Mouse (Mus musculus): ENCODE measurements around the gene Elavl4. TPM values are rescaled to one million over a fixed set of nuclear protein-coding genes. Genes with fewer than 3 reads are reported as not detected.
A peak's percentile ranks its signal among the peaks of the same experiment; 100 is the strongest.

Gene Elavl4
- polyA plus RNA-seq, 1 experiment from 2014 or later: 325 TPM

- WGBS: 85% methylated on average over 11 of the region's 11 CpGs
- Histone ChIP-seq H3K4me1 (replicated peaks; ENCODE audit: control insufficient read depth, insufficient read depth, low read length) (no peaks in the 10 kb centered on the region), H3K36me3 (ENCODE audit: control insufficient read depth, insufficient read depth, low read length) (no peaks in the 10 kb centered on the region), H3K9ac (ENCODE audit: low read depth, low read length) (no peak overlapping the region), H3K4me3 (ENCODE audit: low read depth, low read length) (no peak overlapping the region), H3K27me3 (ENCODE audit: control insufficient read depth, insufficient read depth, low read length) (no peaks in the 10 kb centered on the region), H3K9me3 (ENCODE audit: control insufficient read depth, low read length) (no peaks in the 10 kb centered on the region), H3K27ac (ENCODE audit: low read depth, low read length) (no peak overlapping the region), H3K4me2 (replicated peaks; ENCODE audit: low read depth, low read length) (no peak overlapping the region)
- DNase-seq (ENCODE audit: low spot score): no peak
- no peak for ATAC-seq (ENCODE audit: low FRiP score)
Measured at GRCm38 (mm10) chr4:110306559-110306958, 45.1 kb downstream of the Elavl4 start.

DNA sequence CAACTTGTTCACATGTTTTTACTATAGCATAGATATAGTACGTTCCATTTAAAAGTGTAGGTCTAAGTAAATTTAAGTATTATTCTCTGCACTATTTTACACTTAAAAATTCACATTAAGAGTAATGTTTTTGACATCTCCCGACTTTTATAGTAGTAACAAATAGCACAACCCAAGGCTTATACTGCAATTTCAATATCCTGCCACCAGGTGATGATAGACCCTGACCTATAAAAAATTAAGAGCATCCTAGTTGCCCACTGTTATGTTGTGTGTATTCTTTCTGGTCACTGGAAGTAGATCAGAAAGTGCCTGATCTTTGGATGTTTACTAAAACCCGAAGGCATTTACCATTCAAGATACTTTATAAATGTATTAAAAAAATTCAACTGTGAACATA lies 55.9 kb downstream of the Elavl4 start:
- Histone ChIP-seq H3K4me3 (ENCODE audit: low read depth, low read length) (no peak overlapping the region), H3K4me2 (replicated peaks; ENCODE audit: low read depth, low read length) (no peak overlapping the region), H3K9me3 (ENCODE audit: control insufficient read depth, low read length) (no peaks in the 10 kb centered on the region), H3K27me3 (ENCODE audit: control insufficient read depth, insufficient read depth, low read length) (no peaks in the 10 kb centered on the region), H3K4me1 (replicated peaks; ENCODE audit: control insufficient read depth, insufficient read depth, low read length) (no peaks in the 10 kb centered on the region), H3K9ac (ENCODE audit: low read depth, low read length) (no peak overlapping the region), H3K36me3 (ENCODE audit: control insufficient read depth, insufficient read depth, low read length) (no peaks in the 10 kb centered on the region), H3K27ac (ENCODE audit: low read depth, low read length) (no peak overlapping the region)
- DNase-seq (ENCODE audit: low spot score) (no peak), ATAC-seq (ENCODE audit: low FRiP score) (no peak)
- WGBS: 91% methylated on average over 3 of the region's 3 CpGs

- H3K4me2 ChIP-seq (replicated peaks; ENCODE audit: low read depth, low read length): no peak overlapping the region
- no peak overlapping the region for H3K27ac ChIP-seq (ENCODE audit: low read depth, low read length)
- H3K9ac ChIP-seq (ENCODE audit: low read depth, low read length): no peak overlapping the region
- no peak overlapping the region for H3K4me3 ChIP-seq (ENCODE audit: low read depth, low read length)
- no peaks in the 10 kb centered on the region for H3K36me3 ChIP-seq (ENCODE audit: control insufficient read depth, insufficient read depth, low read length)
- ATAC-seq (ENCODE audit: low FRiP score) (no peak), DNase-seq (ENCODE audit: low spot score) (no peak)
- 70% methylated on average over 5 of the region's 5 CpGs for WGBS
- H3K9me3 ChIP-seq (ENCODE audit: control insufficient read depth, low read length): no peaks in the 10 kb centered on the region
- H3K27me3 ChIP-seq (ENCODE audit: control insufficient read depth, insufficient read depth, low read length): no peaks in the 10 kb centered on the region
- H3K4me1 ChIP-seq (replicated peaks; ENCODE audit: control insufficient read depth, insufficient read depth, low read length): no peaks in the 10 kb centered on the region
Measured at GRCm38 (mm10) chr4:110293238-110293637, 58.5 kb downstream of the Elavl4 start.

GRCm38 (mm10) chr4:110292471-110292870 lies 59.2 kb downstream of the Elavl4 start:
- H3K9me3 ChIP-seq (ENCODE audit: control insufficient read depth, low read length): no peaks in the 10 kb centered on the region
- ATAC-seq (ENCODE audit: low FRiP score): peak; percentile 63
- H3K4me1 ChIP-seq (replicated peaks; ENCODE audit: control insufficient read depth, insufficient read depth, low read length): no peaks in the 10 kb centered on the region
- WGBS: 59% methylated on average over 10 of the region's 10 CpGs
- H3K9ac ChIP-seq (ENCODE audit: low read depth, low read length): no peak overlapping the region
- H3K4me3 ChIP-seq (ENCODE audit: low read depth, low read length): no peak overlapping the region
- no peak overlapping the region for H3K4me2 ChIP-seq (replicated peaks; ENCODE audit: low read depth, low read length)
- H3K27me3 ChIP-seq (ENCODE audit: control insufficient read depth, insufficient read depth, low read length): no peaks in the 10 kb centered on the region
- DNase-seq (ENCODE audit: low spot score): peak; percentile 36
- no peaks in the 10 kb centered on the region for H3K36me3 ChIP-seq (ENCODE audit: control insufficient read depth, insufficient read depth, low read length)
- peak overlapping the region; percentile 47; the same call in 1 of the 2 replicates for H3K27ac ChIP-seq (ENCODE audit: low read depth, low read length)

- Histone ChIP-seq H3K9me3 (ENCODE audit: control insufficient read depth, low read length) (no peaks in the 10 kb centered on the region), H3K9ac (ENCODE audit: low read depth, low read length) (peak overlapping the region; percentile 47), H3K4me1 (replicated peaks; ENCODE audit: control insufficient read depth, insufficient read depth, low read length) (no peaks in the 10 kb centered on the region), H3K27me3 (ENCODE audit: control insufficient read depth, insufficient read depth, low read length) (no peaks in the 10 kb centered on the region), H3K27ac (ENCODE audit: low read depth, low read length) (peak overlapping the region; percentile 79), H3K4me3 (ENCODE audit: low read depth, low read length) (peak overlapping the region; percentile 28), H3K36me3 (ENCODE audit: control insufficient read depth, insufficient read depth, low read length) (no peaks in the 10 kb centered on the region), H3K4me2 (replicated peaks; ENCODE audit: low read depth, low read length) (peak overlapping the region; percentile 33)
- peak; percentile 45 for DNase-seq (ENCODE audit: low spot score)
- ATAC-seq (ENCODE audit: low FRiP score): 0 out of 2 replicates have a peak, but pooled peaks have one; percentile 3
- WGBS: 59% methylated on average over 7 of the region's 7 CpGs
Measured at GRCm38 (mm10) chr4:110290544-110291095, 61.1 kb downstream of the Elavl4 start.

GRCm38 (mm10) chr4:110290056-110290455 lies 61.7 kb downstream of the Elavl4 start:
- DNase-seq (ENCODE audit: low spot score): peak; percentile 54
- 25% methylated on average over 12 of the region's 12 CpGs for WGBS
- Histone ChIP-seq H3K4me1 (replicated peaks; ENCODE audit: control insufficient read depth, insufficient read depth, low read length) (no peaks in the 10 kb centered on the region), H3K9me3 (ENCODE audit: control insufficient read depth, low read length) (no peaks in the 10 kb centered on the region), H3K27ac (ENCODE audit: low read depth, low read length) (peak overlapping the region; percentile 79), H3K27me3 (ENCODE audit: control insufficient read depth, insufficient read depth, low read length) (no peaks in the 10 kb centered on the region), H3K9ac (ENCODE audit: low read depth, low read length) (peak overlapping the region; percentile 47), H3K4me2 (replicated peaks; ENCODE audit: low read depth, low read length) (peak overlapping the region; percentile 33), H3K4me3 (ENCODE audit: low read depth, low read length) (peak overlapping the region; percentile 28), H3K36me3 (ENCODE audit: control insufficient read depth, insufficient read depth, low read length) (no peaks in the 10 kb centered on the region)
- ATAC-seq (ENCODE audit: low FRiP score): peak; percentile 58

DNA sequence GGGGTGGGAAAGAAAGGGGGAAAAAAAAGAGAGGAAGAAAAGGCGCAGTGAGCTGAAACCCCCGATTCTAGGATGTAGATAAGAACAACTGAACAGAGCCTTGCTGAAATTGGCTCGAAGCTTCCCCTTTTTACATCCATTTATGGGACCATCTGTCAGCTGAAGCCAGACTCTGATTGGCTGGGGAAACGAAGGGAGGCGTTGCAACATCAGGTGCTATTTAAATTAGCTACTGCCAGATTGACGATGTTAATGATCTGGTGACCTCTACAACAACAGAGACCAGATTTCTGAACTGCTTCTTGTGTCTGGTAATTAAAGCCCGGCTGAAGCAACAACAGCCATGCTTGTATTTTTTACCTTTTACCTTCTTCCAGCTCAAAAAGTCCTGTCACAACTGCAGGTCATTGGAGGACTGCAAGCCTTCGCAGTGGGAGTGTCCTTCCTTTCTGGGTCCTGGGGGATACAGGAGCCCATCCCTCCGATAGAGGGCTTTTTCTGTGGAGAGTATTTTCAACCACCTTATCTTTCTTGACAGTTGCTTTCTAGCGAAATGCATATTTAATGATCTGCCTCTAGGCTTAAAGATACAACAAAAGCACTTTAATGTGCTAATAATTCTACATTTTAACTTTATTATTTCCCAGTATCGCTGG lies 64.2 kb downstream of the Elavl4 start:
- peak overlapping the region; percentile 49 for H3K4me3 ChIP-seq (ENCODE audit: low read depth, low read length)
- H3K4me2 ChIP-seq (replicated peaks; ENCODE audit: low read depth, low read length): peak overlapping the region; percentile 60; the same call in 1 of the 2 replicates
- peak overlapping the region; percentile 94 for H3K27ac ChIP-seq (ENCODE audit: low read depth, low read length)
- no peaks in the 10 kb centered on the region for H3K36me3 ChIP-seq (ENCODE audit: control insufficient read depth, insufficient read depth, low read length)
- H3K9me3 ChIP-seq (ENCODE audit: control insufficient read depth, low read length): no peaks in the 10 kb centered on the region
- H3K4me1 ChIP-seq (replicated peaks; ENCODE audit: control insufficient read depth, insufficient read depth, low read length): no peaks in the 10 kb centered on the region
- DNase-seq (ENCODE audit: low spot score) (peak; percentile 75), ATAC-seq (ENCODE audit: low FRiP score) (peak; percentile 74)
- H3K9ac ChIP-seq (ENCODE audit: low read depth, low read length): no peak overlapping the region; the same call in 1 of the 2 replicates
- WGBS: 20% methylated on average over 11 of the region's 11 CpGs
- H3K27me3 ChIP-seq (ENCODE audit: control insufficient read depth, insufficient read depth, low read length): no peaks in the 10 kb centered on the region

GRCm38 (mm10) chr4:110286841-110287240 lies 64.9 kb downstream of the Elavl4 start:
- no peaks in the 10 kb centered on the region for H3K27me3 ChIP-seq (ENCODE audit: control insufficient read depth, insufficient read depth, low read length)
- H3K4me1 ChIP-seq (replicated peaks; ENCODE audit: control insufficient read depth, insufficient read depth, low read length): no peaks in the 10 kb centered on the region
- DNase-seq (ENCODE audit: low spot score) (no peak), ATAC-seq (ENCODE audit: low FRiP score) (no peak)
- H3K9me3 ChIP-seq (ENCODE audit: control insufficient read depth, low read length): no peaks in the 10 kb centered on the region
- peak overlapping the region; percentile 60 for H3K4me2 ChIP-seq (replicated peaks; ENCODE audit: low read depth, low read length)
- H3K9ac ChIP-seq (ENCODE audit: low read depth, low read length): peak overlapping the region; percentile 91
- H3K4me3 ChIP-seq (ENCODE audit: low read depth, low read length): peak overlapping the region; percentile 49
- H3K27ac ChIP-seq (ENCODE audit: low read depth, low read length): peak overlapping the region; percentile 94
- WGBS: 31% methylated on average over 7 of the region's 7 CpGs
- no peaks in the 10 kb centered on the region for H3K36me3 ChIP-seq (ENCODE audit: control insufficient read depth, insufficient read depth, low read length)

- Histone ChIP-seq H3K36me3 (ENCODE audit: control insufficient read depth, insufficient read depth, low read length) (no peaks in the 10 kb centered on the region), H3K4me2 (replicated peaks; ENCODE audit: low read depth, low read length) (peak overlapping the region; percentile 60), H3K9me3 (ENCODE audit: control insufficient read depth, low read length) (no peaks in the 10 kb centered on the region), H3K27me3 (ENCODE audit: control insufficient read depth, insufficient read depth, low read length) (no peaks in the 10 kb centered on the region), H3K27ac (ENCODE audit: low read depth, low read length) (peak overlapping the region; percentile 94), H3K4me1 (replicated peaks; ENCODE audit: control insufficient read depth, insufficient read depth, low read length) (no peaks in the 10 kb centered on the region), H3K4me3 (ENCODE audit: low read depth, low read length) (peak overlapping the region; percentile 49), H3K9ac (ENCODE audit: low read depth, low read length) (peak overlapping the region; percentile 91)
- peak; percentile 53 for DNase-seq (ENCODE audit: low spot score)
- no peak for ATAC-seq (ENCODE audit: low FRiP score)
- WGBS: 27% methylated on average over 9 of the region's 9 CpGs
Measured at GRCm38 (mm10) chr4:110286371-110286781, 65.3 kb downstream of the Elavl4 start.
